Mouse (Mus musculus) lung, adult 2 months (tissue): Measurements from ENCODE around the gene Cyp2j13. TPM values are rescaled to one million over a fixed set of nuclear protein-coding genes. Genes with fewer than 3 reads are reported as not detected.
"Not testable (repeated sequence)": the region's sequence is repeated elsewhere in the genome, so short reads cannot be mapped to it uniquely, and the experiment has no call there.

ENCODE experiments used
- DNase-seq: peaks from one replicate; pipeline ENCODE4 v3.0.0; 2022
- H3K4me1 ChIP-seq: fragments of 200-500 bp; 2 replicates; pipeline ENCODE4 v1.6.1; 2011; ENCODE audit warnings: low read length; ENCODE audit not compliant: control insufficient read depth, insufficient read depth
- H3K4me3 ChIP-seq: fragments of 200-500 bp; replicated peaks from 2 replicates; pipeline ENCODE3; 2011; ENCODE audit warnings: low read depth, mild to moderate bottlenecking, control low read depth, low read length; ENCODE audit errors: extremely low read depth
- CTCF ChIP-seq: fragments of 200-500 bp; IDR thresholded peaks from 2 replicates; pipeline ENCODE4 v1.5.1; 2011; ENCODE audit warnings: mild to moderate bottlenecking, low read length, control low read depth; ENCODE audit not compliant: insufficient read depth
- POLR2A ChIP-seq: fragments of 200-500 bp; IDR thresholded peaks from 2 replicates; pipeline ENCODE4 v1.6.1; 2011; ENCODE audit warnings: low read depth, mild to moderate bottlenecking, control low read depth, low read length, borderline replicate concordance; ENCODE audit errors: extremely low read depth
- WGBS: fragments of 180-500 bp; shearing (Covaris S2); methylation state at CpG from one replicate; pipeline ENCODE4 v1.1.7; 2018; 5-methylcytosine and 5-hydroxymethylcytosine counted together
- polyA plus RNA-seq: library from polyadenylated mRNA; depleted of rRNA; stranded (reverse); fragments of >200 nt; gene quantifications from 2 replicates; pipeline ENCODE4 v1.2.3, GENCODE M21; 2012; rRNA removed

Cyp2j13 gene
- not detected in 2 replicates for polyA plus RNA-seq

- 11% methylated on average over 20 of the region's 20 CpGs for WGBS
- H3K4me1 ChIP-seq, result no peaks in the 10 kb centered on the region
- H3K4me3 ChIP-seq, result no peak within 1 kb of the TSS
- TF ChIP-seq CTCF (no peak), POLR2A (no peak)
- no peak for DNase-seq
Measured at GRCm38 (mm10) chr4:96077261-96078125, at the start of gene Cyp2j13. Gene Cyp2j13 (minus strand): TSS chr4:96077546.

GRCm38 (mm10) chr4:96096841-96097240, 19.5 kb upstream of the Cyp2j13 start:
- Histone ChIP-seq H3K4me3 (no peak overlapping the region), H3K4me1 (no peaks in the 10 kb centered on the region)
- WGBS, result 48% methylated on average over 2 of the region's 2 CpGs
- DNase-seq, result no peak
- no peak for TF ChIP-seq CTCF
- no peak for TF ChIP-seq POLR2A

- TF ChIP-seq POLR2A, result no peak
- TF ChIP-seq CTCF, result no peak
- no peak for DNase-seq
- Histone ChIP-seq H3K4me3 (no peak overlapping the region), H3K4me1 (no peaks in the 10 kb centered on the region)
Measured at GRCm38 (mm10) chr4:96091869-96092268, 14.5 kb upstream of the Cyp2j13 start.

GRCm38 (mm10) chr4:96089356-96090048, 12.2 kb upstream of the Cyp2j13 start:
- not testable (repeated sequence) for H3K4me1 ChIP-seq, DNase-seq, H3K4me3 ChIP-seq
- 56% methylated on average over 6 of the region's 6 CpGs for WGBS

GRCm38 (mm10) chr4:96078308-96078707, 962 bp upstream of the Cyp2j13 start:
- Histone ChIP-seq H3K4me1 (no peaks in the 10 kb centered on the region), H3K4me3 (no peak overlapping the region)
- no peak for DNase-seq
- TF ChIP-seq CTCF (no peak), POLR2A (no peak)

GRCm38 (mm10) chr4:96062045-96062444, 15.3 kb downstream of the Cyp2j13 start:
- Histone ChIP-seq H3K4me3 (no peak overlapping the region), H3K4me1 (no peaks in the 10 kb centered on the region)
- no peak for TF ChIP-seq POLR2A
- no peak for DNase-seq
- 74% methylated on average over 2 of the region's 2 CpGs for WGBS

- no peak overlapping the region for H3K4me3 ChIP-seq
- H3K4me1 ChIP-seq, result no peaks in the 10 kb centered on the region
- TF ChIP-seq CTCF, result no peak
- TF ChIP-seq POLR2A, result no peak
- 84% methylated on average over 2 of the region's 2 CpGs for WGBS
- no peak for DNase-seq
Measured at GRCm38 (mm10) chr4:96060106-96060505, 17.2 kb downstream of the Cyp2j13 start.

- TF ChIP-seq POLR2A (no peak), CTCF (no peak)
- no peak for DNase-seq
- Histone ChIP-seq H3K4me1 (no peaks in the 10 kb centered on the region), H3K4me3 (no peak overlapping the region)
- WGBS, result 97% methylated on average over 1 of the region's 1 CpGs
Measured at GRCm38 (mm10) chr4:96028412-96028811, 48.9 kb downstream of the Cyp2j13 start.

GRCm38 (mm10) chr4:96022803-96023202, 54.5 kb downstream of the Cyp2j13 start:
- DNase-seq, result no peak
- no peak for TF ChIP-seq POLR2A
- H3K4me3 ChIP-seq, result no peak overlapping the region
- H3K4me1 ChIP-seq, result no peaks in the 10 kb centered on the region

GRCm38 (mm10) chr4:96016875-96017274, 60.5 kb downstream of the Cyp2j13 start:
- Histone ChIP-seq H3K4me3 (no peak overlapping the region), H3K4me1 (no peaks in the 10 kb centered on the region)
- TF ChIP-seq CTCF (no peak), POLR2A (no peak)
- DNase-seq, result no peak
- 98% methylated on average over 1 of the region's 1 CpGs for WGBS

GRCm38 (mm10) chr4:95982221-95982620, 95.1 kb downstream of the Cyp2j13 start:
- not testable (repeated sequence) for H3K4me1 ChIP-seq, DNase-seq, H3K4me3 ChIP-seq
- 93% methylated on average over 17 of the region's 17 CpGs for WGBS
